Mouse (Mus musculus) heart, postnatal 0 days (tissue): Measurements from ENCODE around the gene Sigmar1.
"Not testable (repeated sequence)": the region's sequence is repeated elsewhere in the genome, so short reads cannot be mapped to it uniquely, and the experiment has no call there.

Source experiments
- CTCF ChIP-seq: IDR thresholded peaks from 2 replicates; pipeline ENCODE4 v1.5.1; 2016; ENCODE audit warnings: antibody characterized with exemption, control low read depth, low read depth
- EP300 ChIP-seq: IDR thresholded peaks from 2 replicates; pipeline ENCODE4 v1.6.1; 2016; ENCODE audit warnings: antibody characterized with exemption, low read depth

DNA sequence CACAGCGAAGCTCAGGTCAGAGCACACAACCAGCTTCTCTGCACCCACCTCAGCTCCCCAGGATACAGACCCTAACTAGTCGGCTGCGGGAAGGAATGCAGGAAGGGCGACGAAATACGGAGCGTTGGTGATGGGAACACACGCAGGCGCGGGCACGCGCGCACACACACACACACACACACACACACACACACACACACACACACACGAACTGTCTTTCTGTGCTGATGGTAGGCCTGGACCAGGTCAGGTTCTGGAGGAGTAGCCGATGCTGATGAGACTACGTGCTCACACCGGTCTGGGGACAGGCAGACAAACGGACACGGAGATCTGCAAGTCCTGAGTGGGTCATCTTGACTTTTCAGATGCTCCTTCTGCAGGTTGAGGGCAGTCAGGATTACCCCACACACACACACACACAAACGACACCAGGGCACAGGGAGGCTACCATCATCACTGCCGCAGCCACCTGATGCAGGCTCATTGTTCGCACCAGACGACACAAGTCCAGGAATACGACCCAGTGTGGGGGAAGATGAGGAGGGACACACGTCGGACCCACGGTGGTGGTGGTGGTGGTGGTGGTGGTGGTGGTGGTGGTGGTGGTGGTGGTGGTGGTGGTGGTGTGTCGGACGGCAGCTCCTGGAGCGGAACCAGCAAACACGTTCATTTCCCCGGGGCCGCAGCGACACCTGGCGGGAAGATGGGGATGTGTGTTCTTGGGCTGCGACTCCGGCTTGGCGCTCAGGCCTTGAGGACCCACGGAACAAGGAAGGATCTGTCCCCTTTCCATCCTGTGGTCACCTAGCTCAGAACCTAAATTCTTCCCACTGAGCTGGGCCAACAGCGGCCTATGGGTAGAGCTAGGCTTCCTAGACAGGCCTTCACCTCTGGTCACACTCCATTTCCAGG, 58.8 kb downstream of the Sigmar1 start, which contains the start of gene Cntfr:
- peak; percentile 69 for TF ChIP-seq CTCF
- not testable (repeated sequence) for TF ChIP-seq EP300
